Comparison of ENCODE assay signal across 20 mouse cellular contexts in the genomic region with DNA sequence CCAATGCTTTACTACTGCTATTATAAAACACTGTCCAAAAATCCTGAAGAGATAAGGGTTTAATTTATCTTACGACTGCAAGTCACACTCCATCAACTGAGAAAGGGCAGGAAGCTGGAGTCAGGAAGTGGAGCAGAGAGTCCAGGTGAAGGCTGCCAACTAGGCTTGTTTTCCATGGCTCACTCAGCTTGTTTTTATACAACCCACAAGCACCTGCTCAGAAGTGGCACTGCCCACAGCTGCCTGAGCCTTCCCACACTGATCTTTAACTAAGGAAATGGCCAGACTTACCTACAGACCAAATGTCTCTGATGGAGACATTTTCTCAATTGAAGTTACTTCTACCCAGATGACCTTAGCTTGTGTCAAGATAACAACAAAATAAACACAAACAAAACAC. TPM values are rescaled to one million over a fixed set of nuclear protein-coding genes. Genes with fewer than 3 reads are reported as not detected.
DNase-seq lines count a peak whose midpoint lies in the region; ATAC-seq and TF ChIP-seq lines count a peak whose summit lies in the region.
"Had no signal": no experiment of that assay in that cellular context is flagged by ENCODE, and none has a peak within 500 bp of the region (broad histone marks: within the 10 kb centered on the region; RNA-seq: fewer than 3 reads in every experiment).

No protein-coding gene starts in this region.

- no peak overlapping the region for H3K27ac ChIP-seq in lung, postnatal 0 days (ENCODE audit: low read length)
- H3K27ac ChIP-seq: embryonic facial prominence, embryonic 15.5 days; forebrain, embryonic 15.5 days; layer of hippocampus, adult 2 months; liver, embryonic 12.5 days; midbrain, embryonic 15.5 days; neural tube, embryonic 12.5 days; stomach, embryonic 15.5 days had no signal

- intact Hi-C loops in left cerebral cortex, postnatal 10 days (cut with DNase I), result no loop called here

- H3K9ac ChIP-seq in lung, postnatal 0 days (replicated peaks; ENCODE audit: low read depth), result no peak overlapping the region
- H3K9ac ChIP-seq: embryonic facial prominence, embryonic 15.5 days; forebrain, embryonic 15.5 days; liver, embryonic 12.5 days; midbrain, embryonic 15.5 days; neural tube, embryonic 12.5 days; stomach, embryonic 15.5 days had no signal

- no peak overlapping the region for H3K4me2 ChIP-seq in lung, postnatal 0 days (replicated peaks; ENCODE audit: low read depth, low read length)
- H3K4me2 ChIP-seq: embryonic facial prominence, embryonic 15.5 days; forebrain, embryonic 15.5 days; liver, embryonic 12.5 days; midbrain, embryonic 15.5 days; neural tube, embryonic 12.5 days; stomach, embryonic 15.5 days had no signal

- no peak overlapping the region for H3K4me3 ChIP-seq in lung, postnatal 0 days (ENCODE audit: low read depth, low read length)
- no peak overlapping the region for H3K4me3 ChIP-seq in lung, adult 2 months (replicated peaks; ENCODE audit: extremely low read depth, low read depth, low read length)
- H3K4me3 ChIP-seq: embryonic facial prominence, embryonic 15.5 days; forebrain, embryonic 15.5 days; layer of hippocampus, adult 2 months; liver, embryonic 12.5 days; midbrain, embryonic 15.5 days; neural tube, embryonic 12.5 days; stomach, embryonic 15.5 days had no signal

- no peaks in the 10 kb centered on the region for H3K9me3 ChIP-seq in lung, postnatal 0 days (ENCODE audit: low read length)
- H3K9me3 ChIP-seq: embryonic facial prominence, embryonic 15.5 days; forebrain, embryonic 15.5 days; liver, embryonic 12.5 days; midbrain, embryonic 15.5 days; neural tube, embryonic 12.5 days; stomach, embryonic 15.5 days had no signal

- no peak for TF ChIP-seq CTCF in lung, postnatal 0 days (IDR thresholded peaks at IDR 0.05)
- no peak for TF ChIP-seq CTCF in lung, adult 2 months (IDR thresholded peaks at IDR 0.05; ENCODE audit: insufficient read depth, low read length)

- H3K27me3 ChIP-seq in lung, postnatal 0 days (replicated peaks; ENCODE audit: insufficient read depth, low read length), result no peaks in the 10 kb centered on the region
- H3K27me3 ChIP-seq: embryonic facial prominence, embryonic 15.5 days; forebrain, embryonic 15.5 days; liver, embryonic 12.5 days; midbrain, embryonic 15.5 days; neural tube, embryonic 12.5 days; stomach, embryonic 15.5 days had no signal

- ATAC-seq in cerebellum, adult (ENCODE audit: insufficient number of reproducible peaks, low FRiP score, low TSS enrichment), result no peak
- ATAC-seq in lung, postnatal 0 days, result peak; percentile 50; the same call in 1 of the 2 replicates
- ATAC-seq: forebrain, embryonic 15.5 days; liver, embryonic 12.5 days; midbrain, embryonic 15.5 days had no signal

- WGBS in lung, postnatal 0 days, result 29% methylated on average over 1 of the region's 1 CpGs
- WGBS in lung, adult 2 months, result 19% methylated on average over 1 of the region's 1 CpGs

- no peak for TF ChIP-seq EP300 in lung, postnatal 0 days (IDR thresholded peaks at IDR 0.05)

- H3K4me1 ChIP-seq in lung, postnatal 0 days (ENCODE audit: insufficient read depth, low read depth, low read length), result peaks cover 2% of the 10 kb centered on the region
- H3K4me1 ChIP-seq in lung, adult 2 months (ENCODE audit: control insufficient read depth, insufficient read depth, low read length), result peaks cover 7% of the 10 kb centered on the region; the same call in 1 of the 2 replicates
- H3K4me1 ChIP-seq: embryonic facial prominence, embryonic 15.5 days; forebrain, embryonic 15.5 days; neural tube, embryonic 12.5 days; stomach, embryonic 15.5 days had no signal

- DNase-seq in cerebellum, postnatal 36 days, result peak; percentile 5 to 17
- peak; percentile 41 for DNase-seq in lung, postnatal 0 days (ENCODE audit: low spot score)
- no peak for DNase-seq in lung, adult 2 months
- DNase-seq in gastrocnemius, adult 8-10 months (ENCODE audit: low spot score in 2 of 2), result peak; percentile 11 to 44
- peak; percentile 60 to 76 for DNase-seq in kidney, postnatal 36 days
- DNase-seq in urinary bladder, postnatal 36 days (ENCODE audit: low spot score in 2 of 2), result no peak
- no peak for DNase-seq in left cerebral cortex, postnatal 10 days (ENCODE audit: extremely low spot score in 1 of 2, low spot score in 2 of 2)

- H3K36me3 ChIP-seq in lung, postnatal 0 days (ENCODE audit: insufficient read depth, low read length), result no peaks in the 10 kb centered on the region
- H3K36me3 ChIP-seq: embryonic facial prominence, embryonic 15.5 days; forebrain, embryonic 15.5 days; liver, embryonic 12.5 days; midbrain, embryonic 15.5 days; neural tube, embryonic 12.5 days; stomach, embryonic 15.5 days had no signal

- no peak for TF ChIP-seq POLR2A in lung, adult 2 months (IDR thresholded peaks at IDR 0.05; ENCODE audit: borderline replicate concordance, extremely low read depth, low read depth, low read length)

RNA-seq across cellular contexts. Expression of gene Herpud2, which starts 11.3 kb away (rescaled TPM):
- polyA plus RNA-seq in lung, postnatal 0 days (2015; fragmentation: Nextera tagmentation; extraction: Ambion mirVana), result 36.2 and 39.3 TPM in 2 replicates
- 41.7 and 56.8 TPM in 2 replicates for polyA plus RNA-seq in lung, adult 2 months (2012; rRNA removed)
- 10 to 100 TPM; 47.3 to 56.0 (median 51.9) TPM for total RNA-seq in gastrocnemius, adult 8-10 months (2022)
- total RNA-seq in left cerebral cortex, postnatal 10 days (2021), result 10 to 100 TPM; 48.7 to 49.7 TPM

RNA-seq across cellular contexts. Expression of gene Gm10181, which starts 51.1 kb away (rescaled TPM):
- polyA plus RNA-seq in lung, postnatal 0 days (2015; fragmentation: Nextera tagmentation; extraction: Ambion mirVana), result not detected in 2 replicates
- not detected in 2 replicates for polyA plus RNA-seq in lung, adult 2 months (2012; rRNA removed)
- total RNA-seq in gastrocnemius, adult 8-10 months (2022), result not detected
- not detected for total RNA-seq in left cerebral cortex, postnatal 10 days (2021)
- total RNA-seq: granulocyte monocyte progenitor cell, adult 5-6 weeks; heart, postnatal 25 days; layer of hippocampus, adult 2 months; left cerebral cortex, postnatal 14 days had no signal
- polyA plus RNA-seq: cortical plate, adult 2 months; embryonic facial prominence, embryonic 15.5 days; forebrain, embryonic 15.5 days; liver, embryonic 12.5 days; midbrain, embryonic 15.5 days; neural tube, embryonic 12.5 days; small intestine, adult 2 months; stomach, embryonic 15.5 days had no signal

Comparison
In these comparisons a context has a peak if more than half of its experiments do, and no peak if none do; other contexts are left out.
1. DNase-seq: peak in cerebellum, postnatal 36 days (2 of 2), lung, postnatal 0 days (single experiment), gastrocnemius, adult 8-10 months (2 of 2) and kidney, postnatal 36 days (2 of 2); none in lung, adult 2 months (single experiment), urinary bladder, postnatal 36 days (0 of 2) and left cerebral cortex, postnatal 10 days (0 of 2).